Mouse (Mus musculus): ENCODE measurements around the gene Dnaja1. TPM values are rescaled to one million over a fixed set of nuclear protein-coding genes. Genes with fewer than 3 reads are reported as not detected.
A peak's percentile ranks its signal among the peaks of the same experiment; 100 is the strongest.

Dnaja1 gene
- total RNA-seq, 4 experiments from 2014 or later = 46.8 to 94.6 (median 64.6) TPM

DNA sequence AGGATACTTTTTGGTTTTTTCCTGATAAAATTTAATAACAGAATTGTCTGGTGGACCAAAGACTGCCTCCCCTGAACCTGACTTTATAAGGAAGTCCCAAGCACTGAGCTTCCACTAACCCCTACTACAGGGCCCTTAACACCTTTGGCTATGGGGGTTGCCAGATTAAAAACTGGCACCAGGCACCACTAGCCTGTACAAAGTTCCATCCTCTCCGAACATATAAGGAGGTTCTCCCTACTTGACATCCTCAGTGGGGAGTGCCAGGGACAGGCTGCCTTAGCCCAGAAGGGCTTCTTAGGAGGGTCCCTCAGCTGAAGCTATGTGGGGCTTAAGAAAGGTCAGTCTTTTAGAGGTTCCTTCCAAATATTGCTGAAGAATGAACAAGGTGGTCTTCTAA lies 13.4 kb downstream of the Dnaja1 start:
- no peak for DNase-seq (ENCODE audit: low spot score)

DNA sequence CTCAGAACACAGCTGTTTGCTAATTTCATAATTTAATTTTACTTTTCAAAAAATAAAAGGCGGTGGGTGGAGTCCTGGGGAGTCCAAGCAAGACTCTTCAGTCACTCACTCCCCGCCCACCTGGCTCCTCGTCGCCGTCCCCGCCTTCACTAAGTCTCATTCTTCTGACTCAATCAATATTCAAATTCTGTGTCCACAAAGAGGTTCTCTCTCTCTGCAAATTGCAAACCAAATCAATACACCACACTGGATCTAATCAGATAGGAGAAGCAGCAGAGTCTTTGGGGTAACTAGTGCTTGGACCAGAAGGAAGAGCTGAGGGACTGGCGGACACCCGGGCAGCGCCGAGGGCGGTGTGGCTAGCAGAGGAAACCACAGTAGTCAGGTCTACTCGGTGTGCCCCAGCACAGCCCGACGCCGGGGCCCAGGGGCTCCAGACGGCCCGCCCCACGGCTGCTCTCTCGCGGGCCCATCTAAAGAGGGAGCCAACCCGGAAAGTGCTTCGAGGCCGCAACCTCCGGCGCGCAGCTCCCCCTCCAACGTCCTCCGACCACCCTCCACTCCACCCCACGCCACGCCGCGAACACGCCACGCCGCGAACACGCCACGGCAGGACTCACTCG lies 35.3 kb downstream of the Dnaja1 start:
- DNase-seq (ENCODE audit: low spot score) = no peak

DNA sequence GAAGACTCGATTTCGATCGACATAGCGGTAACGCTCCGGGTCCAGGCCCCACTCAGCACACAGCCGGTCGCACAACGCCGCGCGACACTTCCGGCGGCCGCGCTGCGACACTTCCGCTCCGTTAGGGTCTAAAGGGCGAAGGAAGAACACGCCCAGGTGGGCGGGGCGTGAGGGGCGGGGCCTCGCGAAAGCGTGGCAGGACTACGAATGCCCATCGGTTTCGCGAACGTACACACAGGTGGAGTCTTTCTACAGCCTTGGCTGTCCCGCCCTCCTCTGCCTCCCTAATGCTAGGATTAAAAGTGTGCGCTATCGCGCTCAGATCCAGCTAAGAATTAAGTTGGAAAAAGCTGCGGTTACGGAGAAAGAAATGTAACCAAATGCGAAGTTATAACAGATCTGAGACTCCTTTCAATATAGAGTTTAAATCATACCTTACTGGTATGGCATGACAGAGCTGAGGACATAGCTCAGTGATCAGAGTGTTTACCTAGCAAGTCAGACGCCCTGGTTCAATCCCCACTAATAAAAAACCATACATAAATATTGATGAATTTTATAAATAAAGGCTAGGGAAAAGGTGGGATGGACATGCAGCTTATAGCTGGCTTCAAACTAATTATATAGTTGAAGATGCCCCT lies 36.0 kb downstream of the Dnaja1 start, which contains the start of gene Smu1:
Gene Smu1, minus strand, starts transcription at position 144 of the 641 bp plus-strand sequence.
- peak; percentile 93 for DNase-seq (ENCODE audit: low spot score)

DNA sequence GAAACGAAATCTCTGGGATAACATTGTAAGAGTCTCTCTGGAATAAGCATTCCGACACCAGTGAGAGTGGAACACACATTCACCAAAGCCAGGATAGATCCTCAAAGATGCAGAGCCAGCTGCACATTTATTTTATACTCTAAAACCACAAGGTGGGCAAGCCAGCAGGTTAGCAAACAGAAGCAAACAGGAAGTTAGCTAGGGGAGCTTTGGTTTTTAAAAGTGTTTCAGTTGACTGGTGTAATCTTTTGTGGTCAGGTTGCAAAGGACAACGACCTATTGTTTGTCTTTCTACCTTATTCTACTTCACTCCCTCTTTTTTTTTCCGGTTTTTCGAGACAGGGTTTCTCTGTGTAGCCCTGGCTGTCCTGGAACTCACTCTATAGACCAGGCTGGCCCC lies 37.9 kb downstream of the Dnaja1 start:
- no peak for DNase-seq (ENCODE audit: low spot score)

DNA sequence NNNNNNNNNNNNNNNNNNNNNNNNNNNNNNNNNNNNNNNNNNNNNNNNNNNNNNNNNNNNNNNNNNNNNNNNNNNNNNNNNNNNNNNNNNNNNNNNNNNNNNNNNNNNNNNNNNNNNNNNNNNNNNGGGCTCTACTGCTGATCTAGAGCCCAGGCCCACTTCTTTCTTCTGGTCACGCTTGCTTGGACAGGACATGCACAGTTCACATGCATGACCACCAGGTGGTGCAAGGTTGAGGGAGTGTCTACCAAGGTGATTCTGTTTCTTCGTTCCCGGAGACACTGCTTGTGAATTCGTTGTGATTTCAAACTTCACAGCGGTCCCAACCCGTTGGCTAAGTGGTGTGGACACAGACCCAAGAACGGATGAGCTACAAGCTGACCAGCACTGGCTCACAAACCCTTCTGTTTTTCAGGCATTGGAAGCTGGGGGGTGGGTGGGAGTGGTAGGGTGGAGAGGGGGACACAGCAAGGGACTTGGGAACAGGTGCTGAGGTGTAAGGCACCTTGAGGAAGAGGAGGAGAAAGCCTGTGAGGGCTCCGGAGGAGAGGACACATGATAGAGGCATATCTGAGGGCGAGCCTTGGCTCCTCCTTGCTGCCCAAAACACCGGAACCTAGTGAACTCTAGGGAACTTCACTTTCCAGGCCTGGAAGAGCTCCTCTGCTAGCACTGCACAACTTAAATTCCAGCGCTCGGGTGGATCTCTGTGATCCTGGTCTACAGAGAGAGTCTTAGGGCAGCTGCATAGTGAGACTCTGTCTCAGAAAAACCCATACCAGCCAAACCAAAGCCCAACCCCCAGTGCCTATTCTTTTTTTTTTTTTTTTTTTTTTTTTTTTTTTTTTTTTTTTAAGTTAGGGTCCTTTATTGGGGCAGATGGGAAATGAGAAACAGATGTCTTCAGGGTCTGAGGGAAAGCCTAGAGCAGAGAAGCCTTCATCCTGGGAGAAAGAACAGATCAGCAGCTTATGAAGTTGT lies 52.6 kb downstream of the Dnaja1 start:
- DNase-seq (ENCODE audit: low spot score) = peak; percentile 69

DNA sequence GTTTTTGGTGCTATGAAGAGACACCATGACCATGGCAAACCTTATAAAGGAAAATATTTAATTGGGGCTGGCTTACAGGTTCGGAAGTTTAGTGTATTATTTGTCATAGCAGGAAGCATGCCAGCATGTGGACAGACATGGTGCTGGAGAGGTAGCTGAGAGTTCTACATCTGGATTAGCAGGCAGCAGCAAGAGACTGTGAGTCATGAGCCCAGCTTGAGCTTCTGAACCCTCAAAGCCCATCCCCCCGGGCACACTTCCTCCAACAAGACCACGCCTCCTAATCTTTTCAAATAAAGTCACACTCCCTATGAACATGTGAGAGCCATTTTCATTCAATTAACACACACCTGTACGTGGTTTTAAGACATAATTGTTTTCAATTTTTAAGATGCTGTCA lies 54.5 kb downstream of the Dnaja1 start:
- no peak for DNase-seq (ENCODE audit: low spot score)

DNA sequence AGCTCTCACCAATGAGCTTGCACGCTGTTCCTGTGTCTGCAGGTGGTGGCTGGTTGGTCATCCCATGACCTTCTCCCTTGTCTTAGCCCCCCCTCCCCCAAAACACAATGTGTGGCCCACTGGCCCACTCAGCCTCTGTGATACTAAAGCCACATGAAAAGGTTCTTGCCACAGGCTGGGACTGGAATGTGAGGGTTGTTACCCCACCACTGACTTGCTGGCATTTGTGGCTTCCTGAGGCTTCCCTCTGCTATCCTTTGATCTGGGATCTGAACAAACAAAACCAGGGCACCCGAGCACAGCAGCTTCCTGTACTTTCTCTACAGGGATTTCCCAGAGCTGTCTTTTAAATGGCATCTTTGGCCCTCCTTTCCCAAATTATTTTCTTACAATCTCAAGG lies 55.2 kb downstream of the Dnaja1 start:
- no peak for DNase-seq (ENCODE audit: low spot score)

DNA sequence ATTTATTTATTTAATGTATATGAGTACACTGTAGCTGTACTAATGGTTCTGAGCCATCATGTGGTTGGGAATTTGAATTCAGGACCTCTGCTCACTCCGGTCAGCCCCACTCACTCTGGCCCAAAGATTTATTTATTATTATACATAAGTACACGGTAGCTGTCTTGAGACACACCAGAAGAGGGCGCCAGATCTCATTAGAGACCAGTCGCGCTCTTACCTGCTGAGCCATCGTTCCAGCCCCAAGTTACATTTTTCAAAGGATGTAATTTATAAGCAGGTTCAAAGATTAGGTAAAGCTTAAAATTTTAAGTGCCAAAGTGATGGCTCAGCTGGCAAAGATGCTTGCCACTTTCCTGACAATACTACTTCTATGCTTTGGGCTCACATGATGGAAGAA lies 56.7 kb downstream of the Dnaja1 start:
- no peak for DNase-seq (ENCODE audit: low spot score)

DNA sequence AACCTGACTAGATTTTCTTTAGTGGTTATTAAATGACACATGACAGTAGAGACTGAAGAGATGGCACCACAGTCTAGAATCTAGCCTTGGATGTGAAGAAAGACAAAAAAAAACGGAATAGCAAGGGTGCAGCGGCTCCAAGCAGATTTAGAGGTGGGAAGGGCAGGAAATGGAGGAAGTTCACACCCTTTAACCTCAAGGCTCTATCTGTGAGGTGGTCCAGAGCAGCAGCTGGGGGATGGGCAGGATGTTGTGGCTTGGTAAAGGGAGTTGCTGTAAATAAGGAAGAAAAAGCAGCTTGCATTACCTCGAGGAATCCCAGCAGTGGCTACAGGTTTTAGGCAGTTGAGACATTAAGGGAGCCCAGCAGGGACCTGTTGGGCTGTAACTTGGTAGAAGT lies 59.2 kb downstream of the Dnaja1 start:
- DNase-seq (ENCODE audit: low spot score) = no peak

DNA sequence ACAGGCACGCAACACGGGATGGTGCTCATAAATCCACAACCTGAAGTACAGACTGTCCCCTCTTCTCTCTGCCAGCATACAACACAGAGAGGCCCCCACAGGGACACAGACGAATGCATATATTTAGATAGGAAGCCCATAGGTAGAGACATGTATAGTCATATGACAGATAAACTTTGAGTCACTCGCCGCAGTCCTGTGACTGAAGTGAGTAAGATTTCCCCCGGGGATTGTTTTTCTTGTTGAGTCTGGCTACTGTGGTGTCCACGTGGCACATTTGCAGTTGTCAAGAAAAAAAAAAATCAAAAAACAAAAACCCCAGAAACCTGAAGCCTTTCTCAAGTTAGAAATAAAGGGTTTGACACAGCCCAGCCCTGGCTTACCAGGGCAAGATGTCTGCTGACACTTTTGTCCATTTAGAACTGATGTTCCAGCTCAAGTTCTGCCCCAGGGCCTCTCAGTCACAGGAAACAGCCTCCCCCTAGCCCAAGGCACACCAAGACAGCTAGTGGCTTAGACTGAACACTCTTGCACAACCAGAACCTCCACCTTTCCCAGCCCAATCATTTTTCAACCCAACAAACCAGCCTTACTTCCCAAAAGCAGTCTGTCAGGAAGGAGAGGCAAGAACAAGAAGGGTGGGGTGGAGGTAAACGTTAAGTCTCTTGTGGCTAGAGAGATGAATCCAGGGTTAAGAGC lies 60.0 kb downstream of the Dnaja1 start:
- DNase-seq (ENCODE audit: low spot score) = no peak

DNA sequence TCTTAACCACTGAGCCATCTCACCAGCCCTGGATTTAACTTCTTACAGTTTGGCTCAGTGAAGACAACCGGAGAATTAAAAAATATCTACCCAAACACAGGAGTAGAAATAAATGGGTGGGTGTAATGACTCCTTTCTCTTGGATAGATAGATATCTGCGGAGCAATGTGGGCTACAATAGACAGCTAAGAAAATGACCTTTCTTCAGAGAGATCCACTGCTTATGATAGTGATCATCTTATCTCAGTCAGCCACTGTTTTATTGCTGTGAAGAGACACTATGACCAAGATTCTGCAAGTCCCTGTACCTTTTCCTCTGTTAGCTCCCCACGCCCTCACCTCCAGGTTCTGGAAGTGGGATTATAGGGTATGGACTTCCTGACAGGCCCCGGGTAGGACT lies 61.1 kb downstream of the Dnaja1 start:
- no peak for DNase-seq (ENCODE audit: low spot score)

DNA sequence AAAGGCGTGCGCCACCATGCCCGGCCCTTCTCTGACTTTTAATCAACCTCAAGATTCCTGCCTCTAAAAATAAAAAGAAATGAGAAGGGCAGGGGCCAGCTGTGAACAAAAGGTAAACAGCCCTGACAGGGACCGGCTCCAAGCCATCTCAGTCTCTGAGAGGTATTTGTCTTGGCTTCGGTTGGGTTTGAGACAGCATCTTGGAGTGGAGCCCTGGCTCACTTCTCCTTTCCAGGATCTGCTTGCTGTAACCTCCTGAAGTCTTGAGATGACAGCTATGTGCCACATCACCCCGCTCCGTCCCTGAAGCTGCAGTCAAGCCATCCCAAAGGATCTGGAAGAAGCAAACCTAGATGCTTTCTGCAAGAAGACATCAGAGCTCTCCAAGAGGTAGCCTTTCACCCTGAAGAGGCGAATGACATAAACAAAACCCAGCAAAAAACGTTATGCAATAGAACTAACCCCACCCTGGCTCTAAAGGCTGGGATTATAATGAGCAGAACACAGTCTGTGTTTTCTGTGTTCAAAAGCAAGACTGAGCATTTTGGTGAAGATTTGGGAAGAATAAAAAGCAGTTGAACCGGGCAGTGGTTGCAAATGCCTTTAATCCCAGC lies 62.7 kb downstream of the Dnaja1 start:
- DNase-seq (ENCODE audit: low spot score) = peak; percentile 68

DNA sequence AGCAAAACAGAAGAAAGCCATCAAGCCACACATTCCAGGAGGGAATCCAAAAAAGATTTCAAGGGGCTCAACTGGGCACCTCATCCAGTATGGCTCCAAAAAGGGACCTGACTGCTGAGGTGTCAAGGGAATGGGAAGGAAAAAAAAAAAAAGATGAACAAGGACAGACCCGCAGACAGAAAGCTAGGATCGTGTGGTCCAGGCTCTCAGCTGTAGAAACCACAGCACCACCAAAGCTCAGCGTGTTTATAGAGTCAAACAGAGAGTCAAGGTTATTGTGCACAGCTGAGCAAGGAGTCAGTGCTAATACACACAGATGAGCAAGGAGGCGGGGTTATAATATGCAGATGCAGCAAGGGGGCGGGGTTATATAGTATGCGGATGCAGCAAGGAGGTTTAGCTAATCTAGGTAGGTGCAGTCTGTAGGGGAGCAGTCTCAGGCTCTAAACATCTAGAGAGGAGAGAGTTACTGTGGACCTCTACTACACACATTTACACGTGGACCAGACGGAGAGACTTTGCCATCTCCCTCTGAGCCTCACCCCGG lies 63.7 kb downstream of the Dnaja1 start:
- DNase-seq (ENCODE audit: low spot score) = no peak

DNA sequence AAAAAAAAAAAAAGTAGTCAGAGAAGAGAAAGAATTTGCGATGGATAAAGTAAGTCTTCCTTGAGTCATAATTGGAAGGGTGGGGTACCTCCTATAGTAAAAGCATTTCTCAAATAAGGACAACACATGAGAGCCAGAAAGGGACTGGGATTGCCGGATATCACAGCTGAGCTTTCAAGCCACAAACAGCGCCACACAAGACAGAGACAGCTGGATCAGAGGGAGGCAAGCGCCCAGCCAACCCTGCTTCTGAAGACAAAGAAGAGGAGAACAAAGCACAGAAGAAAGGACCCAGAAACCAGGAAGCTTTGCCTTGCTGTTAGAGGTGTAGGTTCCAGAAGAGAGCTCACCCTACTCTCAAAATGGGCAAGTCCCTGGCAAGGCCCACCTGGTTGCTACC lies 64.6 kb downstream of the Dnaja1 start:
- no peak for DNase-seq (ENCODE audit: low spot score)

Small RNAs within 50 kb of the gene (microRNA-seq; reads per million reads assigned to microRNA genes)
- 1.7 reads per million for gene Mir207

Other genes starting within 250 kb of the Dnaja1 start
- under 1 TPM in 1 of 4 experiments, not detected in 3; 0.12 TPM for gene Tmem215, start 250.0 kb upstream of the Dnaja1 start, total RNA-seq (2022)
- 10 to 100 TPM; 14.8 to 20.0 (median 16.2) TPM for gene Aptx, start 19.0 kb upstream of the Dnaja1 start, total RNA-seq (2022)
- gene Smu1, start 35.8 kb downstream of the Dnaja1 start, total RNA-seq (2022) = 10 to 100 TPM; 29.4 to 31.0 (median 30.4) TPM
- 10 to 100 TPM; 53.9 to 60.3 (median 57.4) TPM for gene B4galt1, start 131.9 kb downstream of the Dnaja1 start, total RNA-seq (2022)
- gene Spink4, start 197.9 kb downstream of the Dnaja1 start, total RNA-seq (2022) = 1 to 10 TPM in 1 of 4 experiments, under 1 TPM in 2, not detected in 1; 0.82 to 1.3 (median 0.94) TPM
- 100 to 1,000 TPM; 252 to 291 (median 269) TPM for gene Bag1, start 226.1 kb downstream of the Dnaja1 start, total RNA-seq (2022)
- 10 to 100 TPM; 32.2 to 39.2 (median 37.1) TPM for gene Chmp5, start 226.3 kb downstream of the Dnaja1 start, total RNA-seq (2022)
- gene Nfx1, start 248.8 kb downstream of the Dnaja1 start, total RNA-seq (2022) = 10 to 100 TPM; 18.8 to 24.0 (median 21.1) TPM

Data from heart, adult 8-10 months (tissue).